Mouse (Mus musculus) hindbrain, postnatal 0 days (tissue): Measurements from ENCODE around the gene Commd4. TPM values are rescaled to one million over a fixed set of nuclear protein-coding genes. Genes with fewer than 3 reads are reported as not detected.

ENCODE experiments used
- ATAC-seq: fragments of 200-750 bp; cut with Nextera tagmentation; 2 replicates; pipeline ENCODE4 v1.8.0; 2017; ENCODE audit warnings: mild to moderate bottlenecking, moderate TSS enrichment, moderate library complexity
- DNase-seq: peaks from one replicate; pipeline ENCODE4 v3.0.0-alpha.2; 2015; ENCODE audit warnings: low spot score
- H3K27ac ChIP-seq: fragments of 300-500 bp; sonication (generic); 2 replicates; pipeline ENCODE4 v1.5.1; 2014; ENCODE audit warnings: mild to moderate bottlenecking
- H3K27me3 ChIP-seq: fragments of 300-500 bp; sonication (generic); 2 replicates; pipeline ENCODE4 v1.6.1; 2014; ENCODE audit warnings: low read length, mixed read lengths; ENCODE audit not compliant: insufficient read depth
- H3K36me3 ChIP-seq: fragments of 300-500 bp; sonication (generic); 2 replicates; pipeline ENCODE4 v1.6.1; 2014; ENCODE audit warnings: low read length, mixed read lengths; ENCODE audit not compliant: insufficient read depth
- H3K4me1 ChIP-seq: fragments of 300-500 bp; sonication (generic); 2 replicates; pipeline ENCODE4 v1.6.1; 2014; ENCODE audit warnings: antibody characterized with exemption, low read length, mixed read lengths; ENCODE audit not compliant: insufficient read depth
- H3K4me2 ChIP-seq: fragments of 300-500 bp; sonication (generic); 2 replicates; pipeline ENCODE4 v1.6.1; 2014; ENCODE audit warnings: low read depth, mild to moderate bottlenecking, low read length, moderate library complexity, mixed read lengths
- H3K4me3 ChIP-seq: fragments of 300-500 bp; sonication (generic); 2 replicates; pipeline ENCODE4 v1.5.1; 2014; ENCODE audit warnings: low read length
- H3K9ac ChIP-seq: fragments of 300-500 bp; sonication (generic); replicated peaks from 2 replicates; pipeline ENCODE4 v1.6.1; 2014; ENCODE audit warnings: mild to moderate bottlenecking, low read length, moderate library complexity, mixed read lengths
- H3K9me3 ChIP-seq: fragments of 300-500 bp; sonication (generic); 2 replicates; pipeline ENCODE4 v1.6.1; 2016; ENCODE audit warnings: low read length, mixed read lengths
- CTCF ChIP-seq: IDR thresholded peaks from 2 replicates; pipeline ENCODE4 v1.5.1; 2016; ENCODE audit warnings: antibody characterized with exemption, control low read depth, low read depth
- WGBS: fragments of 180-500 bp; shearing (Covaris S2); extraction: QIAGEN DNeasy Blood & Tissue Kit; methylation state at CpG from one replicate; pipeline ENCODE4 v1.1.7; 2014; 5-methylcytosine and 5-hydroxymethylcytosine counted together
- polyA plus RNA-seq: library from polyadenylated mRNA; unstranded; fragments of >200 nt; fragmentation: Nextera tagmentation; extraction: Ambion mirVana; gene quantifications from 2 replicates; pipeline ENCODE4 v1.2.1, GENCODE M21; 2015
- total RNA-seq: library from RNA; depleted of rRNA; stranded (reverse); fragments of >200 nt; gene quantifications from 2 replicates; pipeline ENCODE4 v1.2.3, GENCODE M21; 2014; rRNA removed

The Commd4 gene
- total and polyA plus RNA-seq, 2 experiments from 2014 or later: 78.9 to 170 TPM

DNA sequence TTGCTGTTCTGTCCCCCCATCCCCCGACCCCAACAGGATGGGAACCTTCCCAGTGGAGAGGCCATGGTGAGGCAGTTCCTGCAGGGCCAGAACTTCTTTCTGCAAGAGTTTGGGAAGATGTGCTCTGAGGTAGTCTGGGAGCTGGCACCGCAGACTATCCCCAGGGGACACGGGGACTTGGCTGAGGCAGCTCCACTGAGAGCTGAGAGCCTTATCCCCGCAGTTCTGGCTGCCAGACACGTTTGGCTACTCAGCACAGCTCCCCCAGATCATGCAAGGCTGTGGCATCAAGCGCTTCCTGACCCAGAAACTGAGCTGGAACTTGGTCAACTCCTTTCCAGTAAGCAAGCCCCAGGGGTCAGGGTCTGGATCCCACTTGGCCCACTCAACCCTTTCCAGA lies 20.9 kb downstream of the Commd4 start:
- no peak for DNase-seq
- Histone ChIP-seq H3K27ac (no peak overlapping the region), H3K4me1 (no peaks in the 10 kb centered on the region), H3K36me3 (peaks cover 34% of the 10 kb centered on the region; the same call in 1 of the 2 replicates), H3K27me3 (no peaks in the 10 kb centered on the region), H3K9ac (no peak overlapping the region), H3K9me3 (no peaks in the 10 kb centered on the region), H3K4me2 (no peak overlapping the region), H3K4me3 (no peak overlapping the region)
- ATAC-seq: no peak
- no peak for TF ChIP-seq CTCF
- WGBS: 82% methylated on average over 6 of the region's 6 CpGs

DNA sequence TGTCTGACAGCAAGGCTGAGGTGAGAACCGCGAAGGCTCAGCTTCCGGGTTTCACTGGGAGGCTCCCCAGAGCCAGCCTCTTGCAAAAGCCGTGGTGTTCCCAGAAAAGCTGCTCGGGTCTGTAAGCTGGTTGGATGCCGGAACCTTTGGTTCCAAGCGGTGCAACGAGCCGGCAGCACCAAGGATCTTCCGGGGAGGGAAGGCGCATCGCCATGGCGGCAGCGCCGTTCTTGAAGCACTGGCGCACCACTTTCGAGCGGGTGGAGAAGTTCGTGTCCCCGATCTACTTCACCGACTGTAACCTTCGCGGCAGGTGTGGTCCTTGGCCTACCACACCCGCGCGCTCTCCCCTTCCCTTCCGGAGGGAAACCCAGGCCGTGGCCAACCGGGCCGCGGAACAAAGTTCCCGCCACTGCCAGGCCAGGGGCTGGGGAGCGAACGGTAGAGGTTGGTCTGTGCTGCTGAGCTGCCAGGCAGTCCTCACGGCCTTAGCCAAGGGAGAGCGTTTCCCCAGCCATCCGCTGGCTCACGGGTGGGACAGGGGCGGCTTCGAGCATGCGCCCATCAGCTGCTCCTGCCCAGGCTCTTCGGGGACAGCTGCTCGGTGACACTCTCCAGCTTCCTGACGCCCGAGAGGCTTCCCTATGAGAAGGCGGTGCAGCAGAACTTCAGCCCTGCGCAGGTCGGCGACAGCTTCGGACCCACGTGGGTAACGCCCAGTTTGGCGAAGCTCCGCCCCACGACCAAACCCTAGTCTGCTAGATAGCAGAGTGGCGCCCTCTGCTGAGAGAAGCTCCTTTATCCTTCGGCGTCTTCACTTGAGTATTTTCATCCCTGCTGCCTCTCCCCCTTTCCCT lies 27.3 kb downstream of the Commd4 start, which contains the start of gene Man2c1:
Gene Man2c1, plus strand, starts transcription at position 114 of the 857 bp plus-strand sequence.
- Histone ChIP-seq H3K9ac (peak within 1 kb of the TSS; percentile 83), H3K36me3 (peaks cover 30% of the 10 kb centered on the region; the same call in 1 of the 2 replicates), H3K4me1 (peaks cover 8% of the 10 kb centered on the region; the same call in 1 of the 2 replicates), H3K9me3 (no peaks in the 10 kb centered on the region), H3K27ac (peak within 1 kb of the TSS; percentile 96), H3K4me2 (peak within 1 kb of the TSS; percentile 86), H3K27me3 (no peaks in the 10 kb centered on the region), H3K4me3 (peak within 1 kb of the TSS; percentile 80)
- peak; percentile 85 for TF ChIP-seq CTCF
- DNase-seq (peak; percentile 97), ATAC-seq (peak; percentile 92)
- WGBS: under 1% methylated on average over 58 of the region's 58 CpGs

DNA sequence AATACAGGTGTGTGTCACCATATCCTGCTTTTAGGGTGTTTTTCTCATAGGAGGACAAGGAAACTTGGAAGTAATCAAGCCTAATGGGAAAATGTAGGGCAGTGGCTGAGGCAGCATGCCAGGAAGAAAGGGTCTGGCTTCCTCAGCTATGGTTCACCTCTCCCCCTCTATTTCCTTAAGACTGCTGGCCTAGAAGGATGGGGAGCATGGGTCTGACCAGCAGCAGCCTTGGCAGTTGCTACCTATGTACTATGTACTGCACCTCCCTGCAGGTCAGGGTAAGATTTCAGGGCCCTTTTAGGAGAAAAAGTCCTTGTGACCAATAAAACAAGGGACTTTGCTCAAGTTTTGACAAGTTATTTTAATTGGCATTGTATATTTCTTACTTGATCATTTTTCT lies 28.5 kb downstream of the Commd4 start:
- H3K4me3 ChIP-seq: no peak overlapping the region
- H3K27me3 ChIP-seq: no peaks in the 10 kb centered on the region
- no peak for DNase-seq
- peak overlapping the region; percentile 86 for H3K4me2 ChIP-seq
- H3K27ac ChIP-seq: 0 out of 2 replicates have a peak overlapping the region, but pooled peaks have one; percentile 96
- peaks cover 8% of the 10 kb centered on the region; the same call in 1 of the 2 replicates for H3K4me1 ChIP-seq
- peaks cover 34% of the 10 kb centered on the region; the same call in 1 of the 2 replicates for H3K36me3 ChIP-seq
- no peak for ATAC-seq
- TF ChIP-seq CTCF: no peak
- H3K9ac ChIP-seq: peak overlapping the region; percentile 83
- H3K9me3 ChIP-seq: no peaks in the 10 kb centered on the region

DNA sequence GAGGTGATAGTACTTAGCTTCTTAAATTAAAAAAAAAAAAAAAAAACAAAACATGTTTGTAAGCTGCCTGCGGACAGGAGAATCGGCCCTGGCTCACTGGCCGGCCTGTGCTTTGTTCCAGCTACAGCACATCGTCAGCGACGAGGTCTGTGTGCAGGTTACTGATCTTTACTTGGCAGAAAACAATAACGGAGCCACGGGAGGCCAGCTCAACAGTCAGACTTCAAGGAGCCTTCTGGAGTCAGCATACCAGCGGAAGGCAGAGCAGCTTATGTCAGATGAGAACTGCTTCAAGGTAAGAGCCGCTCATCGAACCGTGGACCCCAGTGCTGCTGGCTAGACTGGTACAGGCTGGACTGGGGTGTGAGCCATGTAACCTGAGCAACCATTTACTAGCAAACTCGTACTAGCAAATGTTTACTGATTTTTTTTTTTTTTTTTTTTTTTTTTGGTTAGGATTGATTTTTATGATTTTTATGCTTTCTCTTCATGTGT lies 40.8 kb downstream of the Commd4 start:
- Histone ChIP-seq H3K4me3 (no peak overlapping the region), H3K27ac (no peak overlapping the region), H3K9me3 (no peaks in the 10 kb centered on the region), H3K4me1 (no peaks in the 10 kb centered on the region), H3K36me3 (peaks cover 56% of the 10 kb centered on the region), H3K9ac (no peak overlapping the region), H3K27me3 (no peaks in the 10 kb centered on the region), H3K4me2 (no peak overlapping the region)
- 81% methylated on average over 13 of the region's 13 CpGs for WGBS
- ATAC-seq (no peak), DNase-seq (no peak)
- no peak for TF ChIP-seq CTCF

Other genes starting within 250 kb of the Commd4 start
- gene Snx33, start 230.0 kb downstream of the Commd4 start, total RNA-seq: 6.7 and 9.7 TPM in 2 replicates
- gene Snx33, start 230.0 kb downstream of the Commd4 start, polyA plus RNA-seq: 2.3 and 2.4 TPM in 2 replicates
- gene Imp3, start 220.9 kb downstream of the Commd4 start, total RNA-seq: 142 and 178 TPM in 2 replicates
- 77.2 and 80.5 TPM in 2 replicates for gene Imp3, start 220.9 kb downstream of the Commd4 start, polyA plus RNA-seq
- 11.3 and 17.6 TPM in 2 replicates for gene Snupn, start 207.5 kb downstream of the Commd4 start, total RNA-seq
- 22.4 and 22.6 TPM in 2 replicates for gene Snupn, start 207.5 kb downstream of the Commd4 start, polyA plus RNA-seq
- gene Ptpn9, start 163.4 kb downstream of the Commd4 start, total RNA-seq: 52.1 and 53.5 TPM in 2 replicates
- 22.5 and 23.0 TPM in 2 replicates for gene Ptpn9, start 163.4 kb downstream of the Commd4 start, polyA plus RNA-seq
- gene Sin3a, start 86.3 kb downstream of the Commd4 start, total RNA-seq: 45.7 and 51.4 TPM in 2 replicates
- gene Sin3a, start 86.3 kb downstream of the Commd4 start, polyA plus RNA-seq: 13.8 and 16.4 TPM in 2 replicates
- 168 and 171 TPM in 2 replicates for gene Man2c1, start 27.6 kb downstream of the Commd4 start, total RNA-seq
- 70.8 and 75.5 TPM in 2 replicates for gene Man2c1, start 27.6 kb downstream of the Commd4 start, polyA plus RNA-seq
- 7.3 and 7.7 TPM in 2 replicates for gene Neil1, start 10.0 kb downstream of the Commd4 start, total RNA-seq
- gene Neil1, start 10.0 kb downstream of the Commd4 start, polyA plus RNA-seq: 7.2 and 7.3 TPM in 2 replicates
- not detected in 2 replicates for gene Trcg1, start 78.2 kb upstream of the Commd4 start, total RNA-seq
- gene Trcg1, start 78.2 kb upstream of the Commd4 start, polyA plus RNA-seq: not detected in 2 replicates
- 10.6 and 14.7 TPM in 2 replicates for gene 1700017B05Rik, start 104.3 kb upstream of the Commd4 start, total RNA-seq
- gene 1700017B05Rik, start 104.3 kb upstream of the Commd4 start, polyA plus RNA-seq: 5.2 and 5.3 TPM in 2 replicates